Mouse (Mus musculus): ENCODE data around the gene Klrd1.
"Not testable (repeated sequence)": the region's sequence is repeated elsewhere in the genome, so short reads cannot be mapped to it uniquely, and the experiment has no call there.

- not testable (repeated sequence) for TF ChIP-seq CTCF (IDR thresholded peaks at IDR 0.05; ENCODE audit: extremely low read depth, insufficient read length, insufficient replicate concordance, low read depth, low read length); POLR2A (IDR thresholded peaks at IDR 0.05; ENCODE audit: low read depth, low read length)
Measured at GRCm38 (mm10) chr6:129631046-129631445, 39.5 kb downstream of the Klrd1 start.
